Mouse (Mus musculus): ENCODE measurements around the gene Copg1. TPM values are rescaled to one million over a fixed set of nuclear protein-coding genes. Genes with fewer than 3 reads are reported as not detected.

Copg1 gene
- polyA plus RNA-seq, 1 experiment = 62.5 TPM

GRCm38 (mm10) chr6:87866211-87866610, 21.4 kb upstream of the Copg1 start:
- peaks cover 8% of the 10 kb centered on the region for H3K4me1 ChIP-seq (ENCODE audit: control insufficient read depth, insufficient read depth, insufficient read length, low read length)
- no peaks in the 10 kb centered on the region for H3K27me3 ChIP-seq (ENCODE audit: control insufficient read depth, insufficient read depth, low read length)
- WGBS = 87% methylated on average over 6 of the region's 6 CpGs
- no peak for TF ChIP-seq CTCF (IDR thresholded peaks at IDR 0.05; ENCODE audit: extremely low read depth, insufficient read length, insufficient replicate concordance, low read depth, low read length)
- TF ChIP-seq POLR2A (IDR thresholded peaks at IDR 0.05; ENCODE audit: low read depth, low read length) = no peak
- H3K36me3 ChIP-seq (ENCODE audit: control insufficient read depth, insufficient read depth, low read length) = no peaks in the 10 kb centered on the region
- H3K4me3 ChIP-seq (ENCODE audit: low read depth, low read length) = no peak overlapping the region
- H3K27ac ChIP-seq (ENCODE audit: insufficient read depth, low read depth, low read length) = no peak overlapping the region

DNA sequence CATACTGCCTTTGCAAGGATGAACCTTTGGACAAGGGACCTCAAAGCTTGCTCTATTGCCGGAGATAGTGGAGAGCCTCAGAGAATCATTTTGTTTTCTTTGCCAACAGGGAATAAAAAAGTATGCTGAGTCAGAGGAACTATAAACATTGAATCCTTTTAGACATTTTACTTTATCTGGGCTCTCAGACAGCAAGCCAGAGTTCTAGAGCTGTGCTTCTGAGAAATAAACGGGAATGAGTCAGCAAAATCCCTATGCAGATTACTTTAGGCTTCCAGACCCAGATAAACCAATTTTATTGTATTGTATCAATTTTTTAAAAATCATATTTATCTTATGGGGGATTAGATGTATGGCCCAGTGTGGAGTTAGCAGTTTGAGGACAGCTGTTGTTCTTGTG, 20.4 kb upstream of the Copg1 start:
- TF ChIP-seq CTCF (IDR thresholded peaks at IDR 0.05; ENCODE audit: extremely low read depth, insufficient read length, insufficient replicate concordance, low read depth, low read length) (no peak), POLR2A (IDR thresholded peaks at IDR 0.05; ENCODE audit: low read depth, low read length) (no peak)
- H3K27ac ChIP-seq (ENCODE audit: insufficient read depth, low read depth, low read length) = no peak overlapping the region
- H3K27me3 ChIP-seq (ENCODE audit: control insufficient read depth, insufficient read depth, low read length) = no peaks in the 10 kb centered on the region
- H3K4me1 ChIP-seq (ENCODE audit: control insufficient read depth, insufficient read depth, insufficient read length, low read length) = peaks cover 8% of the 10 kb centered on the region
- H3K36me3 ChIP-seq (ENCODE audit: control insufficient read depth, insufficient read depth, low read length) = no peaks in the 10 kb centered on the region
- 35% methylated on average over 2 of the region's 2 CpGs for WGBS
- H3K4me3 ChIP-seq (ENCODE audit: low read depth, low read length) = no peak overlapping the region

DNA sequence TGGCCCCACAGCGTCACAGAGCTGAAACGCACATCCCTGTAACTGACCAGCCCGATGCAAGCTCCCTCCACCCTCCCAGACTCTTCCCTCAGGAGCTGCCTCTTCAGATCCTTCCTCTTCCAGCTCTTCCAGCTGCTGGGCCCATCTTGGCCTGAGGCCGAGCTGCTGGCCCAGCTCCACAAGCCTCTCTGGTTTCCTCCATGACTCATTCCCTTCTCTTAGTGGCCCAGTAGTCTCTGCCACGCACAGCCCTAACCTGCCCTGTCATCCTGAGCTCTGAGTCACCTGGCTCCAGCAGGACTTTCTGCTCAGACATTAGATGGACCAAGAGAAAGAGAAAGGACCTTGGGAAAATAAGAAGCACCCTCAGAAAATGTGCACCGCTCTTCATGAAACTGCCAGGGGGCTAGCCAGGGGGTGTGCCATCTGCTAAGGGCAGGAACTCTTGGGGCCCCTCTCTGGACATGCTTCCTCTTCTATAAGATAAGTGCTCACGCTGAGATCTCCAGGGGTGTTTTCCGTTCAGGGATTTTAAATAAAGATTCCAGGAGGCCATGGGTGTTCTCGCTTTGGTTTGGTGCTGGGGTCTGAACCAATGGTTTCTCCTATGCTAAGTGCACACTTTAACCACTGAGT, 18.6 kb upstream of the Copg1 start:
- Histone ChIP-seq H3K4me1 (ENCODE audit: control insufficient read depth, insufficient read depth, insufficient read length, low read length) (peaks cover 14% of the 10 kb centered on the region), H3K4me3 (ENCODE audit: low read depth, low read length) (no peak overlapping the region), H3K27ac (ENCODE audit: insufficient read depth, low read depth, low read length) (peak overlapping the region; percentile 87), H3K27me3 (ENCODE audit: control insufficient read depth, insufficient read depth, low read length) (no peaks in the 10 kb centered on the region), H3K36me3 (ENCODE audit: control insufficient read depth, insufficient read depth, low read length) (no peaks in the 10 kb centered on the region)
- 23% methylated on average over 9 of the region's 9 CpGs for WGBS
- TF ChIP-seq CTCF (IDR thresholded peaks at IDR 0.05; ENCODE audit: extremely low read depth, insufficient read length, insufficient replicate concordance, low read depth, low read length) (no peak), POLR2A (IDR thresholded peaks at IDR 0.05; ENCODE audit: low read depth, low read length) (0 out of 2 replicates have a peak, but pooled peaks have one; percentile 6)

- Histone ChIP-seq H3K27me3 (ENCODE audit: control insufficient read depth, insufficient read depth, low read length) (no peaks in the 10 kb centered on the region), H3K4me3 (ENCODE audit: low read depth, low read length) (no peak overlapping the region), H3K36me3 (ENCODE audit: control insufficient read depth, insufficient read depth, low read length) (no peaks in the 10 kb centered on the region), H3K4me1 (ENCODE audit: control insufficient read depth, insufficient read depth, insufficient read length, low read length) (peaks cover 21% of the 10 kb centered on the region), H3K27ac (ENCODE audit: insufficient read depth, low read depth, low read length) (no peak overlapping the region)
- WGBS = 19% methylated on average over 1 of the region's 1 CpGs
- TF ChIP-seq CTCF (IDR thresholded peaks at IDR 0.05; ENCODE audit: extremely low read depth, insufficient read length, insufficient replicate concordance, low read depth, low read length) (no peak), POLR2A (IDR thresholded peaks at IDR 0.05; ENCODE audit: low read depth, low read length) (no peak)
These were observed 17.2 kb upstream of the Copg1 start for GRCm38 (mm10) chr6:87870440-87870839.

DNA sequence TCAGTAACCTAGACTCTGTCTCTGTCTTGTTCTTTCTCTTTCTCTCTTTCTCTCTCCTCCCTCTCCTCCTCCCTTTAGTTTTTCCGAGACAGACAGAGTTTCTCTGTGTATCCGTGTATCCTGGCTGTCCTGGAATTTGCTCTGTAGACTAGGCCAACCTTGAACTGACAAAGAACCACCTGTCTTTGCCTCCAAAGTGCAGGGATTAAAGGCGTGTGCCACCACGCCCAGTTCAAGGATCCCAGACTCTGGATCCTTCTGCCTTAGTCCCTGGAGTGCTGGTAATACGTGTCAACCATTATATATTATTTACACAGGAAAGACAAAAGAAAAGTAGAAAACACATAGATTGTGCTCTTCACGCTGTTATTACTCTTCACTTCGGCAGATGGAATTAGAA, 16.4 kb upstream of the Copg1 start:
- TF ChIP-seq CTCF (IDR thresholded peaks at IDR 0.05; ENCODE audit: extremely low read depth, insufficient read length, insufficient replicate concordance, low read depth, low read length) (no peak), POLR2A (IDR thresholded peaks at IDR 0.05; ENCODE audit: low read depth, low read length) (no peak)
- Histone ChIP-seq H3K4me1 (ENCODE audit: control insufficient read depth, insufficient read depth, insufficient read length, low read length) (peaks cover 27% of the 10 kb centered on the region), H3K36me3 (ENCODE audit: control insufficient read depth, insufficient read depth, low read length) (no peaks in the 10 kb centered on the region), H3K27me3 (ENCODE audit: control insufficient read depth, insufficient read depth, low read length) (no peaks in the 10 kb centered on the region), H3K4me3 (ENCODE audit: low read depth, low read length) (no peak overlapping the region), H3K27ac (ENCODE audit: insufficient read depth, low read depth, low read length) (peak overlapping the region; percentile 94)
- 35% methylated on average over 7 of the region's 7 CpGs for WGBS

DNA sequence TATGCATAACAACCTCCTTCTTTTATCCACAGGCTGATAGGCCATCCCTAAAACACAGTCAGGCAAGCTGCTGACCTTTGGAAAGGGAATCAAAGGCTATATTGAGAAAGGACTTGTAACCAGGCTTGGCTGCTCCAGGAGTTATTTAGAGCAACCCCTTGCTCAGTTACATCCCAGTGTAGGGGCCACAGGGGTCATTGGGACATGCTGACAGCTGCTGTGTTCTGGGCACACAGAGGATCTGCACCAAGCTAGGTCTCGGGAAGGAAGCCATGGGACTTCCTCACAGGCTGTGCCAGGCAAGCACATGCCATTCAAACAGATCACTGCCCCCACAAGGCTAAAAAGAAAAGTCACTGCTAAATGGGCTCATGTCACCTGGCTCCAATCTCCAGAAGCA, 14.5 kb upstream of the Copg1 start:
- Histone ChIP-seq H3K27me3 (ENCODE audit: control insufficient read depth, insufficient read depth, low read length) (no peaks in the 10 kb centered on the region), H3K4me1 (ENCODE audit: control insufficient read depth, insufficient read depth, insufficient read length, low read length) (peaks cover 29% of the 10 kb centered on the region), H3K27ac (ENCODE audit: insufficient read depth, low read depth, low read length) (peak overlapping the region; percentile 62), H3K36me3 (ENCODE audit: control insufficient read depth, insufficient read depth, low read length) (no peaks in the 10 kb centered on the region), H3K4me3 (ENCODE audit: low read depth, low read length) (no peak overlapping the region)
- TF ChIP-seq CTCF (IDR thresholded peaks at IDR 0.05; ENCODE audit: extremely low read depth, insufficient read length, insufficient replicate concordance, low read depth, low read length) (no peak), POLR2A (IDR thresholded peaks at IDR 0.05; ENCODE audit: low read depth, low read length) (no peak)
- WGBS = 24% methylated on average over 1 of the region's 1 CpGs

- WGBS = 92% methylated on average over 2 of the region's 2 CpGs
- no peak overlapping the region for H3K4me3 ChIP-seq (ENCODE audit: low read depth, low read length)
- TF ChIP-seq POLR2A (IDR thresholded peaks at IDR 0.05; ENCODE audit: low read depth, low read length) (no peak), CTCF (IDR thresholded peaks at IDR 0.05; ENCODE audit: extremely low read depth, insufficient read length, insufficient replicate concordance, low read depth, low read length) (no peak)
These were observed 13.7 kb upstream of the Copg1 start for GRCm38 (mm10) chr6:87873963-87874362.

More at GRCm38 (mm10) chr6:87873963-87874362, 13.7 kb upstream of the Copg1 start:
- Histone ChIP-seq H3K27ac (ENCODE audit: insufficient read depth, low read depth, low read length) (no peak overlapping the region), H3K4me1 (ENCODE audit: control insufficient read depth, insufficient read depth, insufficient read length, low read length) (peaks cover 29% of the 10 kb centered on the region), H3K27me3 (ENCODE audit: control insufficient read depth, insufficient read depth, low read length) (no peaks in the 10 kb centered on the region), H3K36me3 (ENCODE audit: control insufficient read depth, insufficient read depth, low read length) (no peaks in the 10 kb centered on the region)

All from small intestine, adult 2 months (tissue).